Mouse (Mus musculus) cerebellum, postnatal 10 days (tissue): ENCODE data around the gene Olfr559.

Experiments used
- DNase-seq, 2 experiments: peaks; one replicate each; pipeline ENCODE4 v3.0.0; 2021; ENCODE audit warnings: mixed read lengths in 2 of 2

The Olfr559 gene

DNA sequence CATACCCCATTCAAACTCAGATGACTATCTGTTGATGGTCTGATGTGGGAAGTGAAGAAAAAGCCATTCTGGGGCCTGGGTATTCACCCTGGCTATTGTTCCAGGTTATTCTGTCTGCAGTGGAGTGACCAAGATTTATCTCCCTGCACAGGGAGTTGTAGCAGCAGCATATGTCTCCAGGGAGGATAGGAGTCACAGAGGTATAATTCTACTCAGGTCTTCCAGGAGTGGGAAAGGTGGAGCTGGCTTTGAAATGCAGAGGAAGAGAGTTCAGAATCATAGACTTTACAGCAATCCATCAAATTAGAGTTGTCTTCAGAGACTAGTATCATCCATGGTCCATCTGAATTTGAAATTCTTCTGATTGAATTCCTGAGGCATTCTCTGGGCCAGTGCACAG lies at the start of gene Olfr559:
Gene Olfr559, minus strand, starts transcription at position 101 of the 400 bp plus-strand sequence.
- DNase-seq: no peak

- DNase-seq: no peak
Observed at GRCm38 (mm10) chr7:102770921-102771320, 43.6 kb upstream of the Olfr559 start, which contains the start of gene Olfr561. Olfr561 (plus strand) TSS chr7:102771221.

DNA sequence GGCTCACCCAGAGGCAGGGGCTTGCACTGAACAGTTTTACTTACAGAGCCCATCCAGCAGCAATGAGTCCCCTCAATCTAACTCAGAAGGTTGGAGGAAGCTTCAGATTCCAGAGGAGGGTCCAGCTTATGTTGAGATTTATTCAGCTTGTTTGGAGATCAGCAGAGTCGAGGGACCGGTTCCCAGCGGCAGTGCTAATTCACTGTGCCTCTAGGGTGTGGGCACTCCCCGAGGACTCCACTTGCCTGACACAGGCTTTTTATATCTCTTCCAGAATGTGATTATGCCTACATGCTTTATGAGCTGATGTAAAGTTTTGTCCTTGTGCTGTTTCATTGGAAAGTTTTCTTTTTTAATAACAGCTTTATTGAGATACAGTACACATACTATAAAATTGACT lies 32.0 kb upstream of the Olfr559 start, which contains the start of the genes Olfr560 and Olfr78:
Gene Olfr560, minus strand, starts transcription at position 101 of the 400 bp plus-strand sequence.
Gene Olfr78, minus strand, starts transcription at position 206 of the 400 bp plus-strand sequence.
- DNase-seq: no peak

GRCm38 (mm10) chr7:102752086-102752485 lies 24.8 kb upstream of the Olfr559 start:
- peak; percentile 10 for DNase-seq

GRCm38 (mm10) chr7:102737705-102738104 lies 10.4 kb upstream of the Olfr559 start:
- DNase-seq: no peak

GRCm38 (mm10) chr7:102733793-102734192 lies 6.5 kb upstream of the Olfr559 start:
- DNase-seq: no peak

DNA sequence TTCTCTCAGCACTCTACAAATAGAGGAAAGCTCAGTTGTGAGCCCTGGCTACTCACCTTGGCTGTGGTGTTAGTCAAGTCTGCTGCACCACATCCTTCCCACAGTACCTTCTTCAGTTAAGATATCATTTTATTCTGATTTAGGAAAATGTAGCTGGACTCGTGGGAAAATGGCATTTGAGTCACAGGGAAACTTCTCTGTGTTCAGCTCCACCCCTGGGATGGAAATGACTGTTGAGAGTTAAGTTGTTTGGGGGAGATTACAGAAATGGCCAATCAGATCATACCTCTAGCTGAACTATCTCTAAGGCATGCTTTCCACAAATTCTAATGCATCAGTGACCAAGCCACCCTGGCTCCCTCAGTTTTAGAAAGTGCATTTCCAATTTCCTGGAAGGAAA lies 8.3 kb downstream of the Olfr559 start, which contains the start of gene Olfr33:
Gene Olfr33, minus strand, starts transcription at position 101 of the 400 bp plus-strand sequence.
- DNase-seq: no peak

DNA sequence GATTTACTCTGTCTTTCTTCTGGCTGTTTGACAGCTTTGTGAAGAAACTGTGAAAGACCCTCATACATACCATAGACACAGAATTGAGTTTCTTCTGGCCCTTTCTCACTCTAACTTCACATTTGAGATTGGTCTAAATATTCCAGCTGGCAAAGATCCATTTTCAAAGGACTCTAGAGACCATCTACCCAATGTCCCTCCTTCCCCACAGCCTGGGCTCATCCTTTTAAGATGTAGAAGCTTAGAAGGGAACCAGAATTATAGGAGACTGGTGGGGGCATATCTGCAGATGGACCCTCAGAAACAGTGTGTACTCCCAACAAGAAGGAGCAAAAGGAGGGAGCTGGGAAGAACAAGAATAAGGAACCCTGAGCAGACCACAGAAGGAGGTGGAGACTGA lies 25.4 kb downstream of the Olfr559 start, which contains the start of gene Olfr558:
Gene Olfr558, plus strand, starts transcription at position 301 of the 400 bp plus-strand sequence.
- no peak for DNase-seq

DNA sequence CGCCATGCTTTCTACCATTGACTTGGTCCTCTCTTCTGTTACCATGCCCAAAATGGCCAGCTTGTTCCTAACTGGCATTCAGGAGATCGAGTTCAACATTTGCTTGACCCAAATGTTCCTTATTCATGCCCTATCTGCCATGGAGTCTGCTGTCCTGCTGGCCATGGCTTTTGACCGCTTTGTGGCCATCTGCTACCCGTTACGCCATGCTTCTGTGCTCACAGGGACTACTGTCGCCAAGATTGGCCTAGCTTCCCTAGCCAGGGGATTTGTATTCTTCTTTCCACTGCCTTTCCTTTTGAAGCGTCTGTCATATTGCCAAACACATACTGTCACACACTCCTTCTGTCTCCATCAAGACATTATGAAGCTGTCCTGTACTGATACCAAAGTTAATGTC lies 28.8 kb downstream of the Olfr559 start:
- peak; percentile 58 to 69 for DNase-seq

DNA sequence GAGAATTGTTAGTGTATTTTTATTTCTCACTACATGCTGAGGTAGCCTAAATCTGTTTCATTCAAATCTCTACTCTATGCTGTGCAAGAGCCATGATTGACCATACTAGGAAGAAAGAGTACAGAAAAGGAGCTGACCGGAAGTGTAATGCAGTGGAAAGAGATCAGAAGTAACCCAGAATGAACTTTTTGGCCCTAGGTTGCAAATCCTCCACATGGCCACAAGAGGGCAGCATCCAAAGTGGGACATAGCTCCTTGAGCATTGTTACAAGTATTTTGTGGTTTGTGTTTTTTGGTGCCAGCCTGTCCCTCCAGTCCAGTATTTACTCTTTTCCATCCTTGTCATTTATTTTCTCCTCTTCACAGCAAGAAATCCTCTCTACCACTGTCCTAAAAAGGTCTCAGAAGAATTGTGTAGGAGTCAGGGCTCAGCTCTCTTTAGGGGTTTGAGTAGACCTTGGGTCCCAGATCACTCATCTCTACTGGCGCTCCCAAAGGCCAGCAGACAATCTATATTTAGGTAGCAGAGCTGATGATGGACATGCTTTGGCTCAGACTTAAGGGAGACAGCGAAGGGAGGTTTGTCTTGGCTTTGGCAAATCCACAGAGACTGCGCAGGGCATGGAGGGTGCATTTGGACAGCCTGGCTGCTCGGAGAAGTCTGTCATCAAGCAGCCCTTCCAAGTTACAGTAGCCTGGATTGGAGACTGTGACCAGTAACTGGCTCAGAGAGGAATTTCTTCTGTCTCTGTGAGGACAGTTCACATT lies 31.7 kb downstream of the Olfr559 start, which contains the start of gene Olfr557:
Gene Olfr557, plus strand, starts transcription at position 553 of the 768 bp plus-strand sequence.
- peak; percentile 60 to 63 for DNase-seq

DNA sequence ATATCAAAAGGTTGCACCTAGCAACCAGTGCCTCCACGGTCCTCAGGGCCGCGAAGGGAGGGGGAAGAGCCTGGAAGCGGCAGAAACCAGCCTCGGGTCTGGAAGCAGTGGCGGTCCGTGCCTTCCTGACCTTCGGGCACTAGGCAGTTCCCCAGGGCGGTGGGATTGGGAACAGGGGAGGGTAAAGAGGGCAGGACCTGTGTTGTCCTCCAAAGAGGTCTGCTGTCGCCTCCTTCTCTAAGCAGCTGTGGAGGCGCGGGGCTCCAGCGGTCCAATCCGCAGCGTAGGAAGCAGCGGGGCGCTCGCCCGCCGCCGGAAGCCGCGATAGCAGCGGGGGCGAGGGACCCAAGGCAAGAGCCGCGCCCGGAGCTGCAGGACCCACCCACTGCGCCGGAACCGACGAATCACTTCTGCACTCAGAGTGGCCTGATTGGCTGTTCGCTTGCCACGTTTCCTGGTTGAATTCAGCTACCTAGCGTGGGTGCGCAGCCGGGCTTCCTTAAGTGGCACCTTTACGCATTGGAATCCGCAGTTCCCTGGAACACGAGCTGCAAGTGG lies 40.3 kb downstream of the Olfr559 start, which contains the start of gene Trim68:
Gene Trim68, minus strand, starts transcription at position 384 of the 558 bp plus-strand sequence.
- DNase-seq: peak; percentile 86 to 92

GRCm38 (mm10) chr7:102681916-102682315 lies 45.4 kb downstream of the Olfr559 start:
- DNase-seq: no peak

GRCm38 (mm10) chr7:102676225-102676624 lies 51.1 kb downstream of the Olfr559 start:
- DNase-seq: no peak
